Mouse (Mus musculus) liver, adult 2 months (tissue): ENCODE data around the gene Acta2.

Experiments used
- CTCF ChIP-seq: fragments of 200-500 bp; IDR thresholded peaks from 2 replicates; pipeline ENCODE4 v1.5.1; 2011; ENCODE audit warnings: low read depth, low read length, control low read depth
- POLR2A ChIP-seq: fragments of 200-500 bp; IDR thresholded peaks from 2 replicates; pipeline ENCODE4 v1.6.1; 2011; ENCODE audit warnings: low read length, control low read depth; ENCODE audit not compliant: insufficient read depth; ENCODE audit errors: extremely low read depth

- TF ChIP-seq CTCF (no peak), POLR2A (no peak)
Observed at GRCm38 (mm10) chr19:34192008-34192963, 63.1 kb downstream of the Acta2 start, which contains the start of gene Stambpl1.
